Mouse (Mus musculus): ENCODE measurements around the gene Tmem107. TPM values are rescaled to one million over a fixed set of nuclear protein-coding genes. Genes with fewer than 3 reads are reported as not detected.
A peak's percentile ranks its signal among the peaks of the same experiment; 100 is the strongest.

Tmem107 gene
- polyA plus RNA-seq, 1 experiment from 2014 or later = 14.5 TPM

- Histone ChIP-seq H3K4me1 (replicated peaks; ENCODE audit: control insufficient read depth, insufficient read depth, low read length) (no peaks in the 10 kb centered on the region), H3K9me3 (ENCODE audit: control insufficient read depth) (no peaks in the 10 kb centered on the region), H3K4me3 (ENCODE audit: low read depth, low read length) (no peak overlapping the region), H3K27me3 (replicated peaks; ENCODE audit: control insufficient read depth, insufficient read depth, low read length) (no peaks in the 10 kb centered on the region), H3K36me3 (ENCODE audit: control insufficient read depth, insufficient read depth) (peaks cover 27% of the 10 kb centered on the region), H3K9ac (ENCODE audit: low read depth, low read length) (no peak overlapping the region), H3K27ac (ENCODE audit: low read depth, low read length) (no peak overlapping the region), H3K4me2 (replicated peaks; ENCODE audit: low read depth) (no peak overlapping the region; the same call in 1 of the 2 replicates)
- no peak for ATAC-seq
- 72% methylated on average over 4 of the region's 4 CpGs for WGBS
- TF ChIP-seq CTCF (IDR thresholded peaks at IDR 0.05; ENCODE audit: low read depth) = no peak
Observed at GRCm38 (mm10) chr11:69111865-69112264, 41.3 kb downstream of the Tmem107 start.

GRCm38 (mm10) chr11:69114018-69114417 is 43.4 kb downstream of the Tmem107 start:
- WGBS = 62% methylated on average over 3 of the region's 3 CpGs
- Histone ChIP-seq H3K27ac (ENCODE audit: low read depth, low read length) (no peak overlapping the region), H3K4me3 (ENCODE audit: low read depth, low read length) (no peak overlapping the region), H3K36me3 (ENCODE audit: control insufficient read depth, insufficient read depth) (peaks cover 5% of the 10 kb centered on the region; the same call in 1 of the 2 replicates), H3K9ac (ENCODE audit: low read depth, low read length) (no peak overlapping the region), H3K4me2 (replicated peaks; ENCODE audit: low read depth) (no peak overlapping the region), H3K9me3 (ENCODE audit: control insufficient read depth) (no peaks in the 10 kb centered on the region), H3K27me3 (replicated peaks; ENCODE audit: control insufficient read depth, insufficient read depth, low read length) (no peaks in the 10 kb centered on the region), H3K4me1 (replicated peaks; ENCODE audit: control insufficient read depth, insufficient read depth, low read length) (no peaks in the 10 kb centered on the region)
- TF ChIP-seq CTCF (IDR thresholded peaks at IDR 0.05; ENCODE audit: low read depth) = no peak
- no peak for ATAC-seq

GRCm38 (mm10) chr11:69114621-69115020 is 44.0 kb downstream of the Tmem107 start:
- TF ChIP-seq CTCF (IDR thresholded peaks at IDR 0.05; ENCODE audit: low read depth) = no peak
- WGBS = 80% methylated on average over 3 of the region's 3 CpGs
- Histone ChIP-seq H3K9me3 (ENCODE audit: control insufficient read depth) (no peaks in the 10 kb centered on the region), H3K36me3 (ENCODE audit: control insufficient read depth, insufficient read depth) (no peaks in the 10 kb centered on the region), H3K4me3 (ENCODE audit: low read depth, low read length) (no peak overlapping the region), H3K27me3 (replicated peaks; ENCODE audit: control insufficient read depth, insufficient read depth, low read length) (no peaks in the 10 kb centered on the region), H3K4me1 (replicated peaks; ENCODE audit: control insufficient read depth, insufficient read depth, low read length) (no peaks in the 10 kb centered on the region), H3K4me2 (replicated peaks; ENCODE audit: low read depth) (no peak overlapping the region), H3K27ac (ENCODE audit: low read depth, low read length) (no peak overlapping the region), H3K9ac (ENCODE audit: low read depth, low read length) (no peak overlapping the region)
- no peak for ATAC-seq

- Histone ChIP-seq H3K9me3 (ENCODE audit: control insufficient read depth) (no peaks in the 10 kb centered on the region), H3K27ac (ENCODE audit: low read depth, low read length) (no peak overlapping the region), H3K4me3 (ENCODE audit: low read depth, low read length) (no peak overlapping the region), H3K4me2 (replicated peaks; ENCODE audit: low read depth) (0 out of 2 replicates have a peak overlapping the region, but pooled peaks have one; percentile 95), H3K27me3 (replicated peaks; ENCODE audit: control insufficient read depth, insufficient read depth, low read length) (no peaks in the 10 kb centered on the region), H3K9ac (ENCODE audit: low read depth, low read length) (no peak overlapping the region), H3K4me1 (replicated peaks; ENCODE audit: control insufficient read depth, insufficient read depth, low read length) (0 out of 2 replicates have a peak, but pooled peaks cover 12% of the 10 kb centered on the region), H3K36me3 (ENCODE audit: control insufficient read depth, insufficient read depth) (no peaks in the 10 kb centered on the region)
- no peak for ATAC-seq
- 62% methylated on average over 5 of the region's 5 CpGs for WGBS
- no peak for TF ChIP-seq CTCF (IDR thresholded peaks at IDR 0.05; ENCODE audit: low read depth)
Observed at GRCm38 (mm10) chr11:69116843-69117242, 46.2 kb downstream of the Tmem107 start.

- ATAC-seq = peak; percentile 63
- Histone ChIP-seq H3K4me3 (ENCODE audit: low read depth, low read length) (peak overlapping the region; percentile 76), H3K9me3 (ENCODE audit: control insufficient read depth) (no peaks in the 10 kb centered on the region), H3K27ac (ENCODE audit: low read depth, low read length) (peak overlapping the region; percentile 77), H3K4me1 (replicated peaks; ENCODE audit: control insufficient read depth, insufficient read depth, low read length) (0 out of 2 replicates have a peak, but pooled peaks cover 12% of the 10 kb centered on the region), H3K9ac (ENCODE audit: low read depth, low read length) (peak overlapping the region; percentile 72), H3K4me2 (replicated peaks; ENCODE audit: low read depth) (peak overlapping the region; percentile 95), H3K27me3 (replicated peaks; ENCODE audit: control insufficient read depth, insufficient read depth, low read length) (no peaks in the 10 kb centered on the region), H3K36me3 (ENCODE audit: control insufficient read depth, insufficient read depth) (no peaks in the 10 kb centered on the region)
- no peak for TF ChIP-seq CTCF (IDR thresholded peaks at IDR 0.05; ENCODE audit: low read depth)
- under 1% methylated on average over 45 of the region's 45 CpGs for WGBS
Observed at GRCm38 (mm10) chr11:69117737-69118695, 47.4 kb downstream of the Tmem107 start.

- H3K4me3 ChIP-seq (ENCODE audit: low read depth, low read length) = peak overlapping the region; percentile 76
- H3K4me1 ChIP-seq (replicated peaks; ENCODE audit: control insufficient read depth, insufficient read depth, low read length) = 0 out of 2 replicates have a peak, but pooled peaks cover 12% of the 10 kb centered on the region
- no peak overlapping the region for H3K27ac ChIP-seq (ENCODE audit: low read depth, low read length)
- H3K27me3 ChIP-seq (replicated peaks; ENCODE audit: control insufficient read depth, insufficient read depth, low read length) = no peaks in the 10 kb centered on the region
- peak overlapping the region; percentile 95 for H3K4me2 ChIP-seq (replicated peaks; ENCODE audit: low read depth)
- no peaks in the 10 kb centered on the region for H3K9me3 ChIP-seq (ENCODE audit: control insufficient read depth)
- no peak overlapping the region for H3K9ac ChIP-seq (ENCODE audit: low read depth, low read length)
- 2% methylated on average over 15 of the region's 15 CpGs for WGBS
- TF ChIP-seq CTCF (IDR thresholded peaks at IDR 0.05; ENCODE audit: low read depth) = no peak
- H3K36me3 ChIP-seq (ENCODE audit: control insufficient read depth, insufficient read depth) = no peaks in the 10 kb centered on the region
- ATAC-seq = peak; percentile 14
Observed at GRCm38 (mm10) chr11:69118765-69119164, 48.2 kb downstream of the Tmem107 start.
